Mouse (Mus musculus) G1E (cell line): ENCODE data around the gene Serpina1f.

Experiments used
- CTCF ChIP-seq: IDR thresholded peaks from 2 replicates; pipeline ENCODE4 v1.5.1; 2012; ENCODE audit warnings: low read depth, low read length, inconsistent platforms, mixed read lengths
- GATA1 ChIP-seq: IDR thresholded peaks from 2 replicates; pipeline ENCODE4 v1.6.1; 2012; ENCODE audit warnings: borderline replicate concordance, low read length, inconsistent platforms, mixed read lengths
- POLR2AphosphoS5 ChIP-seq: IDR thresholded peaks from 2 replicates; pipeline ENCODE4 v1.6.1; 2012; ENCODE audit warnings: low read depth, low read length, inconsistent platforms; ENCODE audit not compliant: insufficient replicate concordance

- TF ChIP-seq CTCF (no peak), GATA1 (no peak), POLR2AphosphoS5 (no peak)
Observed at GRCm38 (mm10) chr12:103710405-103710804, 15.1 kb upstream of the Serpina1f start.
